Mouse (Mus musculus) megakaryocyte, embryonic 14.5 days (primary cell): ENCODE measurements around the gene Mcts2. TPM values are rescaled to one million over a fixed set of nuclear protein-coding genes. Genes with fewer than 3 reads are reported as not detected.

Experiments used
- H3K27me3 ChIP-seq: replicated peaks from 2 replicates; pipeline ENCODE3; 2012; ENCODE audit warnings: inconsistent platforms
- H3K36me3 ChIP-seq: replicated peaks from 2 replicates; pipeline ENCODE3; 2012; ENCODE audit warnings: low read length, inconsistent platforms, mixed read lengths
- H3K4me1 ChIP-seq: 2 replicates; pipeline ENCODE4 v1.6.1; 2012; ENCODE audit warnings: inconsistent platforms
- H3K4me3 ChIP-seq: replicated peaks from 2 replicates; pipeline ENCODE3; 2012; ENCODE audit warnings: moderate library complexity, mild to moderate bottlenecking, inconsistent platforms
- H3K9me3 ChIP-seq: 2 replicates; pipeline ENCODE4 v1.6.1; 2012; ENCODE audit warnings: inconsistent platforms
- FLI1 ChIP-seq: IDR thresholded peaks from 2 replicates; pipeline ENCODE4 v1.6.1; 2012; ENCODE audit warnings: low read length, inconsistent platforms, mixed read lengths
- GATA1 ChIP-seq: IDR thresholded peaks from 3 replicates; pipeline ENCODE4 v1.6.1; 2012; ENCODE audit warnings: mixed read lengths, low read length, inconsistent platforms, borderline replicate concordance
- polyA plus RNA-seq: library from polyadenylated mRNA; stranded (reverse); fragments of >175 nt; gene quantifications from 2 replicates; pipeline ENCODE4 v1.2.3, GENCODE M21; 2012; ENCODE audit warnings: low replicate concordance; ENCODE audit not compliant: insufficient read depth

Mcts2 gene
- polyA plus RNA-seq, 1 experiment: not detected

- TF ChIP-seq FLI1 (no peak), GATA1 (no peak)
- H3K4me3 ChIP-seq: no peak overlapping the region
- no peaks in the 10 kb centered on the region for H3K27me3 ChIP-seq
- peaks cover 4% of the 10 kb centered on the region for H3K9me3 ChIP-seq
- H3K4me1 ChIP-seq: peaks cover 31% of the 10 kb centered on the region
- peaks cover 99% of the 10 kb centered on the region for H3K36me3 ChIP-seq
These were observed 13.9 kb downstream of the Mcts2 start for GRCm38 (mm10) chr2:152700725-152701124.

GRCm38 (mm10) chr2:152703596-152704255, 16.9 kb downstream of the Mcts2 start:
- Histone ChIP-seq H3K27me3 (no peaks in the 10 kb centered on the region), H3K4me3 (no peak overlapping the region), H3K4me1 (peaks cover 23% of the 10 kb centered on the region), H3K9me3 (peaks cover 4% of the 10 kb centered on the region), H3K36me3 (peaks cover 97% of the 10 kb centered on the region)
- TF ChIP-seq FLI1: no peak
- no peak for TF ChIP-seq GATA1

GRCm38 (mm10) chr2:152704256-152704605, 17.4 kb downstream of the Mcts2 start:
- H3K27me3 ChIP-seq: no peaks in the 10 kb centered on the region
- H3K4me1 ChIP-seq: peaks cover 26% of the 10 kb centered on the region
- no peak overlapping the region for H3K4me3 ChIP-seq
- H3K9me3 ChIP-seq: peaks cover 4% of the 10 kb centered on the region
- TF ChIP-seq GATA1: no peak
- no peak for TF ChIP-seq FLI1
- H3K36me3 ChIP-seq: peaks cover 96% of the 10 kb centered on the region

GRCm38 (mm10) chr2:152704811-152705370, 18.1 kb downstream of the Mcts2 start:
- TF ChIP-seq GATA1 (no peak), FLI1 (no peak)
- peaks cover 4% of the 10 kb centered on the region for H3K9me3 ChIP-seq
- peaks cover 29% of the 10 kb centered on the region for H3K4me1 ChIP-seq
- no peaks in the 10 kb centered on the region for H3K27me3 ChIP-seq
- no peak overlapping the region for H3K4me3 ChIP-seq
- peaks cover 94% of the 10 kb centered on the region for H3K36me3 ChIP-seq

- Histone ChIP-seq H3K36me3 (peaks cover 92% of the 10 kb centered on the region), H3K4me1 (peaks cover 39% of the 10 kb centered on the region), H3K27me3 (no peaks in the 10 kb centered on the region), H3K9me3 (peaks cover under 1% of the 10 kb centered on the region), H3K4me3 (no peak overlapping the region)
- TF ChIP-seq FLI1 (no peak), GATA1 (no peak)
These were observed 19.2 kb downstream of the Mcts2 start for GRCm38 (mm10) chr2:152705993-152706571.

GRCm38 (mm10) chr2:152707186-152707585, 20.4 kb downstream of the Mcts2 start:
- TF ChIP-seq GATA1 (no peak), FLI1 (no peak)
- Histone ChIP-seq H3K9me3 (no peaks in the 10 kb centered on the region), H3K4me1 (peaks cover 35% of the 10 kb centered on the region), H3K27me3 (no peaks in the 10 kb centered on the region), H3K36me3 (peaks cover 88% of the 10 kb centered on the region), H3K4me3 (no peak overlapping the region)

GRCm38 (mm10) chr2:152707627-152708026, 20.8 kb downstream of the Mcts2 start:
- H3K36me3 ChIP-seq: peaks cover 85% of the 10 kb centered on the region
- peaks cover 35% of the 10 kb centered on the region for H3K4me1 ChIP-seq
- no peaks in the 10 kb centered on the region for H3K9me3 ChIP-seq
- no peak overlapping the region for H3K4me3 ChIP-seq
- TF ChIP-seq FLI1 (no peak), GATA1 (no peak)
- no peaks in the 10 kb centered on the region for H3K27me3 ChIP-seq

GRCm38 (mm10) chr2:152709066-152709465, 22.2 kb downstream of the Mcts2 start:
- Histone ChIP-seq H3K36me3 (peaks cover 79% of the 10 kb centered on the region), H3K4me3 (no peak overlapping the region), H3K4me1 (peaks cover 31% of the 10 kb centered on the region), H3K27me3 (no peaks in the 10 kb centered on the region), H3K9me3 (no peaks in the 10 kb centered on the region)
- TF ChIP-seq GATA1 (no peak), FLI1 (no peak)

GRCm38 (mm10) chr2:152716241-152716772, 29.5 kb downstream of the Mcts2 start:
- no peak for TF ChIP-seq GATA1
- TF ChIP-seq FLI1: no peak
- no peaks in the 10 kb centered on the region for H3K9me3 ChIP-seq

GRCm38 (mm10) chr2:152717652-152718051, 30.8 kb downstream of the Mcts2 start:
- H3K4me3 ChIP-seq: no peak overlapping the region
- H3K27me3 ChIP-seq: peaks cover 9% of the 10 kb centered on the region
- TF ChIP-seq FLI1 (no peak), GATA1 (no peak)
- H3K36me3 ChIP-seq: peaks cover 15% of the 10 kb centered on the region
- no peaks in the 10 kb centered on the region for H3K4me1 ChIP-seq
- H3K9me3 ChIP-seq: no peaks in the 10 kb centered on the region

More at GRCm38 (mm10) chr2:152716241-152716772, 29.5 kb downstream of the Mcts2 start:
- peaks cover 8% of the 10 kb centered on the region for H3K27me3 ChIP-seq
- peaks cover 22% of the 10 kb centered on the region for H3K36me3 ChIP-seq
- H3K4me3 ChIP-seq: no peak overlapping the region
- H3K4me1 ChIP-seq: peaks cover 2% of the 10 kb centered on the region
